In the genomic region with DNA sequence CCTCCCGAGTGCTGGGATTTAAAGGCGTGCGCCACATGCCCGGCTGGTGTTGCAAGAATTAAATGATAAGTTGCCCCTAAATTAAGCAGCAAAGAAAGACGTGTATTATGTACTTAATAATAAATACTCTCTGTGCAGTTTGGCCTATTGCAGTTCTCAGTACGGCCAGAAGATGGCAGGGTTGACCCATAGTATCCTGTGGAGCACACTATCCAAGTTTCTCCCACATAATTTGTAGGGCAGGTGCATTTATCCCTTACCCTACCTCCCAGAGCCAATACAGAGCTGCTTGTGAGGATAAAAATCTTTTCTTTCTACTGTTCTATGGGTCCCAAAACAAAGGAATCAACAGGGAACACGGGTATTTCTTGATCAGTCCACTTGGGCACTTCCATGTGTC, we compare ENCODE assay signal across 8 mouse cellular contexts. TPM values are rescaled to one million over a fixed set of nuclear protein-coding genes. Genes with fewer than 3 reads are reported as not detected.
A peak's percentile ranks its signal among the peaks of the same experiment; 100 is the strongest.
DNase-seq lines count a peak whose midpoint lies in the region.

No protein-coding gene starts in this region.

- DNase-seq in gastrocnemius, adult 18-20 months (ENCODE audit: low spot score): peak; percentile 43
- DNase-seq in gastrocnemius, postnatal 25 days: no peak
- peak; percentile 16 to 75 for DNase-seq in adrenal gland, adult (ENCODE audit: inconsistent age in 2 of 2, low spot score in 1 of 2)
- peak; percentile 44 for DNase-seq in embryo, embryonic 11.5 days (ENCODE audit: low read depth, low spot score)
- peak; percentile 76 for DNase-seq in heart, postnatal 4 days
- peak; percentile 20 to 59 for DNase-seq in layer of hippocampus, postnatal 36 days
- peak; percentile 66 for DNase-seq in mesoderm, embryonic 11.5 days (ENCODE audit: low read depth, low spot score)
- peak; percentile 5 for DNase-seq in skeletal muscle tissue, adult 2 months (ENCODE audit: low read depth, low spot score)

RNA-seq across cellular contexts. Expression of a gene that starts 15.4 kb away (rescaled TPM):
- total RNA-seq in gastrocnemius, adult 18-20 months (2021): under 1 TPM in 1 of 2 experiments, not detected in 1; 0.21 TPM
- not detected for total RNA-seq in gastrocnemius, postnatal 25 days (2021)
- total RNA-seq in heart, postnatal 4 days (2021): not detected
- not detected for total RNA-seq in layer of hippocampus, postnatal 36 days (2021)

RNA-seq across cellular contexts. Expression of a gene that starts 42.1 kb away (rescaled TPM):
- under 1 TPM; 0.14 to 0.17 TPM for total RNA-seq in gastrocnemius, adult 18-20 months (2021)
- total RNA-seq in gastrocnemius, postnatal 25 days (2021): under 1 TPM in 1 of 2 experiments, not detected in 1; 0.11 TPM
- total RNA-seq in heart, postnatal 4 days (2021): under 1 TPM; 0.34 to 0.43 TPM
- 10 to 100 TPM; 34.3 to 35.6 TPM for total RNA-seq in layer of hippocampus, postnatal 36 days (2021)

Comparison
In these comparisons a context has a peak if more than half of its experiments do, and no peak if none do; other contexts are left out.
1. RNA of a gene that starts 42.1 kb away (total RNA-seq): 34.3 to 35.6 TPM in layer of hippocampus, postnatal 36 days; 0.34 to 0.43 TPM in heart, postnatal 4 days, 0.14 to 0.17 TPM in gastrocnemius, adult 18-20 months and 0.11 TPM in gastrocnemius, postnatal 25 days; every median in the first group is over 10 times any median in the second.